Mouse (Mus musculus) CD4-positive, CD25-positive, alpha-beta regulatory T cell, adult 2 months (primary cell): ENCODE measurements around the gene Grid1.

Experiments
- DNase-seq: peaks from one replicate; pipeline ENCODE4 v3.0.0-alpha.2; 2012; ENCODE audit warnings: low read depth, low spot score

The Grid1 gene

GRCm38 (mm10) chr14:34819919-34820652 is at the start of gene Grid1:
TSS of gene Grid1 (plus strand) at chr14:34820108.
- no peak for DNase-seq

- DNase-seq = no peak
Measured at GRCm38 (mm10) chr14:34770467-34770866, 49.4 kb upstream of the Grid1 start.

- DNase-seq = peak; percentile 43
Measured at GRCm38 (mm10) chr14:34771601-34772000, 48.3 kb upstream of the Grid1 start.

- peak; percentile 45 for DNase-seq
Measured at GRCm38 (mm10) chr14:34772132-34772531, 47.8 kb upstream of the Grid1 start.

GRCm38 (mm10) chr14:34773681-34774080 is 46.2 kb upstream of the Grid1 start:
- no peak for DNase-seq

- no peak for DNase-seq
Measured at GRCm38 (mm10) chr14:34774231-34774630, 45.7 kb upstream of the Grid1 start.

GRCm38 (mm10) chr14:34776719-34777385 is 43.1 kb upstream of the Grid1 start:
- DNase-seq = peak; percentile 29

- DNase-seq = peak; percentile 86
Measured at GRCm38 (mm10) chr14:34777810-34778209, 42.1 kb upstream of the Grid1 start.

GRCm38 (mm10) chr14:34778760-34779159 is 41.1 kb upstream of the Grid1 start:
- DNase-seq = no peak

- no peak for DNase-seq
Measured at GRCm38 (mm10) chr14:34793406-34794037, 26.4 kb upstream of the Grid1 start.

- peak; percentile 66 for DNase-seq
Measured at GRCm38 (mm10) chr14:34810763-34811489, 9.0 kb upstream of the Grid1 start.

- no peak for DNase-seq
Measured at GRCm38 (mm10) chr14:34811490-34811808, 8.5 kb upstream of the Grid1 start.

- DNase-seq = no peak
Measured at GRCm38 (mm10) chr14:34816301-34816700, 3.6 kb upstream of the Grid1 start.

- no peak for DNase-seq
Measured at GRCm38 (mm10) chr14:34818387-34818980, 1.4 kb upstream of the Grid1 start.

GRCm38 (mm10) chr14:34819121-34819918 is 588 bp upstream of the Grid1 start:
- no peak for DNase-seq

GRCm38 (mm10) chr14:34820653-34821005 is 721 bp downstream of the Grid1 start:
- DNase-seq = no peak

GRCm38 (mm10) chr14:34821131-34821790 is 1.4 kb downstream of the Grid1 start:
- DNase-seq = no peak

GRCm38 (mm10) chr14:34823136-34823535 is 3.2 kb downstream of the Grid1 start:
- no peak for DNase-seq

GRCm38 (mm10) chr14:34824186-34824585 is 4.3 kb downstream of the Grid1 start:
- no peak for DNase-seq

GRCm38 (mm10) chr14:34825902-34826301 is 6.0 kb downstream of the Grid1 start:
- DNase-seq = no peak
